Mouse (Mus musculus) ES-E14 (cell line): Measurements from ENCODE around the gene Poll.
"Not testable (repeated sequence)": the region's sequence is repeated elsewhere in the genome, so short reads cannot be mapped to it uniquely, and the experiment has no call there.

Experiments
- CHD2 ChIP-seq: IDR thresholded peaks from 2 replicates; pipeline ENCODE4 v1.6.1; 2014; ENCODE audit warnings: mild to moderate bottlenecking, low read depth, low read length, inconsistent platforms
- HCFC1 ChIP-seq: IDR thresholded peaks from 2 replicates; pipeline ENCODE4 v1.6.1; 2012; ENCODE audit warnings: low read length, inconsistent platforms, borderline replicate concordance; ENCODE audit not compliant: insufficient read depth
- MAFK ChIP-seq: IDR thresholded peaks from 2 replicates; pipeline ENCODE4 v1.6.1; 2014; ENCODE audit warnings: mild to moderate bottlenecking, low read depth, low read length, inconsistent platforms; ENCODE audit not compliant: insufficient read depth
- ZNF384 ChIP-seq: IDR thresholded peaks from 2 replicates; pipeline ENCODE4 v1.6.1; 2012; ENCODE audit warnings: low read depth, low read length, inconsistent platforms

GRCm38 (mm10) chr19:45548196-45548595, 12.1 kb downstream of the Poll start:
- not testable (repeated sequence) for TF ChIP-seq MAFK, HCFC1, ZNF384, CHD2
